Mouse (Mus musculus) embryonic facial prominence, embryonic 10.5 days (tissue): ENCODE measurements around the gene St8sia2. TPM values are rescaled to one million over a fixed set of nuclear protein-coding genes. Genes with fewer than 3 reads are reported as not detected.
A peak's percentile ranks its signal among the peaks of the same experiment; 100 is the strongest.

Source experiments
- DNase-seq: peaks from one replicate; pipeline ENCODE4 v3.0.0-alpha.2; 2017; ENCODE audit warnings: low spot score
- H3K27ac ChIP-seq: fragments of 300-500 bp; sonication (generic); replicated peaks from 2 replicates; pipeline ENCODE4 v1.5.1; 2016; ENCODE audit warnings: mild to moderate bottlenecking
- H3K27me3 ChIP-seq: fragments of 300-500 bp; sonication (generic); replicated peaks from 2 replicates; pipeline ENCODE4 v1.6.1; 2016; ENCODE audit warnings: low read depth, mild to moderate bottlenecking; ENCODE audit not compliant: poor library complexity, severe bottlenecking
- H3K36me3 ChIP-seq: fragments of 300-500 bp; sonication (generic); replicated peaks from 2 replicates; pipeline ENCODE4 v1.6.1; 2016; ENCODE audit warnings: mild to moderate bottlenecking, moderate library complexity
- H3K4me1 ChIP-seq: fragments of 300-500 bp; sonication (generic); 2 replicates; pipeline ENCODE4 v1.6.1; 2016
- H3K4me3 ChIP-seq: fragments of 300-500 bp; sonication (generic); 2 replicates; pipeline ENCODE4 v1.5.1; 2016; ENCODE audit warnings: mild to moderate bottlenecking, moderate library complexity
- H3K9me3 ChIP-seq: fragments of 300-500 bp; sonication (generic); 2 replicates; pipeline ENCODE4 v1.6.1; 2016; ENCODE audit warnings: mild to moderate bottlenecking
- WGBS: fragments of 180-500 bp; shearing (Covaris S2); methylation state at CpG from one replicate; pipeline ENCODE4 v1.1.7; 2016; 5-methylcytosine and 5-hydroxymethylcytosine counted together
- polyA plus RNA-seq: library from polyadenylated mRNA; unstranded; fragments of >200 nt; fragmentation: Nextera tagmentation; extraction: Ambion mirVana; gene quantifications from 2 replicates; pipeline ENCODE4 v1.2.1, GENCODE M21; 2016

St8sia2 gene
- 13.5 and 14.7 TPM in 2 replicates for polyA plus RNA-seq

GRCm38 (mm10) chr7:74013601-74014175 lies at the start of gene St8sia2:
Gene St8sia2 (minus strand): TSS chr7:74013690.
- WGBS = under 1% methylated on average over 39 of the region's 42 CpGs
- H3K9me3 ChIP-seq = no peaks in the 10 kb centered on the region
- DNase-seq = peak; percentile 89
- peak within 1 kb of the TSS; percentile 87 for H3K4me3 ChIP-seq
- peak within 1 kb of the TSS; percentile 94 for H3K27ac ChIP-seq
- no peaks in the 10 kb centered on the region for H3K36me3 ChIP-seq
- H3K4me1 ChIP-seq = peaks cover 33% of the 10 kb centered on the region
- peaks cover 42% of the 10 kb centered on the region for H3K27me3 ChIP-seq

- no peak overlapping the region for H3K4me3 ChIP-seq
- peaks cover 9% of the 10 kb centered on the region; the same call in 1 of the 2 replicates for H3K4me1 ChIP-seq
- no peaks in the 10 kb centered on the region for H3K9me3 ChIP-seq
- H3K27me3 ChIP-seq = no peaks in the 10 kb centered on the region
- DNase-seq = no peak
- H3K36me3 ChIP-seq = no peaks in the 10 kb centered on the region
- WGBS = 94% methylated on average over 6 of the region's 6 CpGs
- H3K27ac ChIP-seq = no peak overlapping the region
Measured at GRCm38 (mm10) chr7:74061076-74061475, 47.6 kb upstream of the St8sia2 start.

GRCm38 (mm10) chr7:74060306-74060946 lies 46.9 kb upstream of the St8sia2 start:
- no peak overlapping the region for H3K27ac ChIP-seq
- DNase-seq = no peak

GRCm38 (mm10) chr7:74059684-74060083 lies 46.2 kb upstream of the St8sia2 start:
- Histone ChIP-seq H3K4me3 (no peak overlapping the region), H3K27me3 (no peaks in the 10 kb centered on the region), H3K9me3 (no peaks in the 10 kb centered on the region), H3K36me3 (no peaks in the 10 kb centered on the region), H3K4me1 (no peaks in the 10 kb centered on the region; the same call in 1 of the 2 replicates), H3K27ac (no peak overlapping the region)
- 88% methylated on average over 3 of the region's 3 CpGs for WGBS
- DNase-seq = no peak

More at GRCm38 (mm10) chr7:74060306-74060946, 46.9 kb upstream of the St8sia2 start:
- Histone ChIP-seq H3K27me3 (no peaks in the 10 kb centered on the region), H3K36me3 (no peaks in the 10 kb centered on the region), H3K4me3 (no peak overlapping the region), H3K4me1 (peaks cover 4% of the 10 kb centered on the region; the same call in 1 of the 2 replicates), H3K9me3 (no peaks in the 10 kb centered on the region)
- WGBS = 87% methylated on average over 3 of the region's 3 CpGs

GRCm38 (mm10) chr7:74055753-74056152 lies 42.3 kb upstream of the St8sia2 start:
- Histone ChIP-seq H3K36me3 (no peaks in the 10 kb centered on the region), H3K27ac (no peak overlapping the region), H3K27me3 (no peaks in the 10 kb centered on the region), H3K9me3 (no peaks in the 10 kb centered on the region), H3K4me1 (no peaks in the 10 kb centered on the region; the same call in 1 of the 2 replicates), H3K4me3 (no peak overlapping the region)
- WGBS = 90% methylated on average over 3 of the region's 3 CpGs
- no peak for DNase-seq

- H3K27me3 ChIP-seq = no peaks in the 10 kb centered on the region
- no peak overlapping the region for H3K27ac ChIP-seq
- 86% methylated on average over 2 of the region's 2 CpGs for WGBS
- DNase-seq = no peak
- H3K4me3 ChIP-seq = no peak overlapping the region
- H3K36me3 ChIP-seq = no peaks in the 10 kb centered on the region
- no peaks in the 10 kb centered on the region for H3K9me3 ChIP-seq
- no peaks in the 10 kb centered on the region for H3K4me1 ChIP-seq
Measured at GRCm38 (mm10) chr7:74047591-74047990, 34.1 kb upstream of the St8sia2 start.

- Histone ChIP-seq H3K27ac (no peak overlapping the region), H3K36me3 (no peaks in the 10 kb centered on the region), H3K9me3 (no peaks in the 10 kb centered on the region), H3K4me1 (no peaks in the 10 kb centered on the region), H3K4me3 (no peak overlapping the region), H3K27me3 (no peaks in the 10 kb centered on the region)
- no peak for DNase-seq
- WGBS = 75% methylated on average over 8 of the region's 8 CpGs
Measured at GRCm38 (mm10) chr7:74045166-74045957, 31.9 kb upstream of the St8sia2 start.

GRCm38 (mm10) chr7:74043562-74044138 lies 30.2 kb upstream of the St8sia2 start:
- Histone ChIP-seq H3K27ac (no peak overlapping the region), H3K4me3 (no peak overlapping the region), H3K36me3 (no peaks in the 10 kb centered on the region), H3K27me3 (no peaks in the 10 kb centered on the region), H3K4me1 (no peaks in the 10 kb centered on the region), H3K9me3 (no peaks in the 10 kb centered on the region)
- no peak for DNase-seq
- WGBS = 78% methylated on average over 13 of the region's 13 CpGs

- no peak overlapping the region for H3K4me3 ChIP-seq
- H3K9me3 ChIP-seq = no peaks in the 10 kb centered on the region
- H3K27me3 ChIP-seq = no peaks in the 10 kb centered on the region
- H3K36me3 ChIP-seq = no peaks in the 10 kb centered on the region
- DNase-seq = peak; percentile 82
- WGBS = 16% methylated on average over 5 of the region's 5 CpGs
- peaks cover 3% of the 10 kb centered on the region; the same call in 1 of the 2 replicates for H3K4me1 ChIP-seq
- H3K27ac ChIP-seq = no peak overlapping the region
Measured at GRCm38 (mm10) chr7:74025007-74025406, 11.5 kb upstream of the St8sia2 start.

- no peaks in the 10 kb centered on the region for H3K36me3 ChIP-seq
- 52% methylated on average over 3 of the region's 3 CpGs for WGBS
- H3K27me3 ChIP-seq = no peaks in the 10 kb centered on the region
- H3K4me3 ChIP-seq = no peak overlapping the region
- H3K4me1 ChIP-seq = peaks cover 3% of the 10 kb centered on the region; the same call in 1 of the 2 replicates
- H3K9me3 ChIP-seq = no peaks in the 10 kb centered on the region
- no peak overlapping the region for H3K27ac ChIP-seq
- no peak for DNase-seq
Measured at GRCm38 (mm10) chr7:74024171-74024570, 10.7 kb upstream of the St8sia2 start.

- H3K4me1 ChIP-seq = peaks cover 3% of the 10 kb centered on the region; the same call in 1 of the 2 replicates
- H3K36me3 ChIP-seq = no peaks in the 10 kb centered on the region
- WGBS = 81% methylated on average over 2 of the region's 2 CpGs
Measured at GRCm38 (mm10) chr7:74022571-74022970, 9.1 kb upstream of the St8sia2 start.

GRCm38 (mm10) chr7:74021771-74022170 lies 8.3 kb upstream of the St8sia2 start:
- Histone ChIP-seq H3K4me1 (peaks cover 3% of the 10 kb centered on the region; the same call in 1 of the 2 replicates), H3K9me3 (no peaks in the 10 kb centered on the region), H3K27ac (no peak overlapping the region), H3K27me3 (no peaks in the 10 kb centered on the region), H3K36me3 (no peaks in the 10 kb centered on the region), H3K4me3 (no peak overlapping the region)
- no peak for DNase-seq
- 89% methylated on average over 6 of the region's 6 CpGs for WGBS

More at GRCm38 (mm10) chr7:74022571-74022970, 9.1 kb upstream of the St8sia2 start:
- Histone ChIP-seq H3K27me3 (no peaks in the 10 kb centered on the region), H3K9me3 (no peaks in the 10 kb centered on the region), H3K4me3 (no peak overlapping the region), H3K27ac (no peak overlapping the region)
- DNase-seq = no peak
